Mouse (Mus musculus) spleen, postnatal 4 days (tissue): ENCODE measurements around the gene Cd99l2.
"Not testable (repeated sequence)": the region's sequence is repeated elsewhere in the genome, so short reads cannot be mapped to it uniquely, and the experiment has no call there.

Experiments used
- DNase-seq, 2 experiments: peaks; one replicate each; pipeline ENCODE4 v3.0.0; 2022; ENCODE audit warnings: low spot score in 2 of 2

Cd99l2 gene

DNA sequence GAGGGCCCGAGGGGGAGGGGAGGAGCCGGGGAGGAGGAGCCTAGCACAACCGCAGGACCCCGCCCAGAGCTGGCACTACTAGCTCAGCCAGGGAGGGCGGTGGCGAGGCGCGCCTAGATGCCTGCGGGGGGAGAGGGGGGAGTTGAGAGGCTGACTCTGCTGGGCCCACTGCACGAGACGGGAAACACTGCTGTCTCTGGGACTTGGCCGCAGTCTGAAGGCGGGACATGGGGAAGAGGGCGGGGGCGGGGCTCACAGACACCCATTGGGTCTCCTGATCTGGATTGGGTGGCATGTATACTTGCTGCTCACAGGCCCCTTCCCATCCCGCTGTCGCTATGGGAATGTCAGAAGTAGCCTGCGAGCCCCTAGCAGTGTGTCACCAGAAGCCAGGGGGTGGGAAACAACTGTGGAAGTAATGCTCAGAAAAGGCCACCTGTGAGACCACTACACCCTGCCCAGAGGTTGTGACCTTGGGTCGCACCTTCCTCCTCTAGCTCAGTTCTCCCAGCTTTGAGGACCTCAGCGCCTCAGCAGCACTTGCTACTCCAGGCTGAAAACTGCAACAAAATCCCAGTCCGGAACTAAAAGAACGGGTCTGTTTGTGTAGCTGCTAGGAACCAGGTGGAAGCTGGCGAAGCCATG lies at the start of gene Cd99l2:
Cd99l2 (minus strand) TSS at position 216 of the 645 bp plus-strand sequence.
- peak; percentile 85 to 89 for DNase-seq

GRCm38 (mm10) chrX:71540821-71541510 lies 48.3 kb upstream of the Cd99l2 start:
- no peak for DNase-seq

- no peak for DNase-seq
These were observed 45.1 kb upstream of the Cd99l2 start for GRCm38 (mm10) chrX:71537791-71538190.

GRCm38 (mm10) chrX:71534102-71534501 lies 41.5 kb upstream of the Cd99l2 start:
- no peak for DNase-seq

- DNase-seq: peak in 1 of 2 experiments; percentile 23
These were observed 40.0 kb upstream of the Cd99l2 start for GRCm38 (mm10) chrX:71532635-71533034.

GRCm38 (mm10) chrX:71528646-71529045 lies 36.0 kb upstream of the Cd99l2 start:
- no peak for DNase-seq

DNA sequence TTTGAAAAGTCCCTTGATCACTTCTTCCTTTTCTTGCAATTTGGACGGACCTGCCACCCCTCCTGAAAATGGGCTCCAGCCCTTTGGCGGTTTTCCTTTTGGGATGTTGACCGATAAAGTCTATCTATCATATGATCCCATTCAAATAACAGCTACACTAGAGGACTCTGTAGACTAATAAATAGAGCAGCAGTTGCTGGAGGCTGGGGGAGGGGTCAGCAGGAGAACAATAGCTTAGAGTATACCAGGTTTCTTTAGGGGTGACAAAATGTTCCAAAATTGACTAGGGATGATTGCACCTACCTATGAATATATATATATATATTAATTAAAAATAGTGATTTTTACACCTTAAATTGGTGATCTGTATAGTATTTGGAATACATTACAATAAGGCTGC lies 35.5 kb upstream of the Cd99l2 start:
- no peak for DNase-seq

- no peak for DNase-seq
These were observed 34.8 kb upstream of the Cd99l2 start for GRCm38 (mm10) chrX:71527461-71527860.

GRCm38 (mm10) chrX:71525593-71526299 lies 33.1 kb upstream of the Cd99l2 start:
- no peak for DNase-seq

DNA sequence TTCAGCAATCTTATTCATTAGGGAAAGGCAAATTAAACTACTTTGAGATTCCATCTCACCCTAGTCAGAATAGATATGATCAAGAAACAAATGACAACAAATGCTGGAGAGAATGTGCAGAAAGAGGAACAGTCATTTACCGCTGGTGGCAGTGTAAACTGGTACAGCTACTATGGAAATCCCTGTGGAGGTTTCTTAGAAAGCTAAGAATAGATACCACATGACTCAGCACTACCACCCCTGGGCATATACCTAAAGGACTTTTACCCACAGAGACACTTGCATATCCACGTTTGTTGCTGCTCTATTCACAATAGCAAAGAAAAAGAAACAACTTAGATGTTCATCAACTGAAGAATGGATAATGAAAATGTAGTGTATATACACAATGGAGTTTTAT lies 31.7 kb upstream of the Cd99l2 start:
- no peak for DNase-seq

GRCm38 (mm10) chrX:71522889-71523288 lies 30.2 kb upstream of the Cd99l2 start:
- DNase-seq: no peak

DNA sequence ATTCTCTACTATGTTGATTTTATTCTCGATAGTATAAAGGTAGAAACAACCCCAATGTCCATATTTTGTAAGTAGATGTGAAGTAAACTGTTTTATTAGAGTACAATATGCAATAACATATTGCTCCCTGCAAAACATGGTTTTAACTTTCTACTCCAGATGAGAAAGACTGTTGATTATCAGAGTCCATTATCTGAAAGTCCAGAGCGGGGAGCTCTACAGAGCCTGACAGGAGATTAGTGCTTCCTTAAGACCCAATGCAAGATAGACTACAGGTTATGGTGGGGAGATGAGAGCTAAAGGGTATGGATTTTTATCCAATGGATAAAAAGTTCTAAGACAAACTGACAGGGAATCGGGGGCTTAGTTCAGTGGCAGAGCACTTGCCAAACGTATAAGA lies 26.6 kb upstream of the Cd99l2 start:
- no peak for DNase-seq

DNA sequence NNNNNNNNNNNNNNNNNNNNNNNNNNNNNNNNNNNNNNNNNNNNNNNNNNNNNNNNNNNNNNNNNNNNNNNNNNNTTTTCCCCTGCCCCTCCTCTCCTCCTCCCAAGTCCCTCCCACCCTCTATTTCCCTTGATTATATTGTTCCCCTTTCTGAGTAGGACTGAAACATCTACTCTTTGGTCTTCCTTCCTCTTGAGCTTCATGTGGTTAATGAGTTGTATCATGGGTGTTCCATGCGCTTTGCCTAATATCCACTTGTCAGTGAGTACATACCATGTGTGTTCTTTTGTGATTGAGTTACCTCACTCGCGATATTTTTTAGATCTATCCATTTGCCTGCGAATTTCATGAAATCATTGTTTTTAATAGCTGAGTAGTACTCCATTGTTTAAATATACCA lies 13.9 kb upstream of the Cd99l2 start:
- DNase-seq: not testable (repeated sequence)

DNA sequence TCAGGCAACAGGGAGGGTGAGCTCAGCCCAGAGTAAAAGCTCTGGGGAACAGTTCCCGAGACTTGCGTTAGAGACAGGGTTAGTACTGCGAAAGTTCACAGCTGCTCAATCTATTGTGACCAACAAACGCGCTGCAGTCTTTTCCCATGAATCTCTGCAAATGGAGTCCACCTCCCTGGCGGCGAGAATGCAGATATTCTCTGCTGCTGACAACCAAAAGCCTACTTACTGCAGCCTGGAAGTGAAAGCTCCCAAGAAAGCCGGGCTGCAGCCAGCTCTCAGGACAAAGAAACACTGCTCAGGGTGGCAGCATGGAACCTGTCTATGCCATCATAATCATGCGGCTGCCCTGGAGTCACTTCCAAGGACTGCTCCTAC lies 619 bp upstream of the Cd99l2 start:
- no peak for DNase-seq

DNA sequence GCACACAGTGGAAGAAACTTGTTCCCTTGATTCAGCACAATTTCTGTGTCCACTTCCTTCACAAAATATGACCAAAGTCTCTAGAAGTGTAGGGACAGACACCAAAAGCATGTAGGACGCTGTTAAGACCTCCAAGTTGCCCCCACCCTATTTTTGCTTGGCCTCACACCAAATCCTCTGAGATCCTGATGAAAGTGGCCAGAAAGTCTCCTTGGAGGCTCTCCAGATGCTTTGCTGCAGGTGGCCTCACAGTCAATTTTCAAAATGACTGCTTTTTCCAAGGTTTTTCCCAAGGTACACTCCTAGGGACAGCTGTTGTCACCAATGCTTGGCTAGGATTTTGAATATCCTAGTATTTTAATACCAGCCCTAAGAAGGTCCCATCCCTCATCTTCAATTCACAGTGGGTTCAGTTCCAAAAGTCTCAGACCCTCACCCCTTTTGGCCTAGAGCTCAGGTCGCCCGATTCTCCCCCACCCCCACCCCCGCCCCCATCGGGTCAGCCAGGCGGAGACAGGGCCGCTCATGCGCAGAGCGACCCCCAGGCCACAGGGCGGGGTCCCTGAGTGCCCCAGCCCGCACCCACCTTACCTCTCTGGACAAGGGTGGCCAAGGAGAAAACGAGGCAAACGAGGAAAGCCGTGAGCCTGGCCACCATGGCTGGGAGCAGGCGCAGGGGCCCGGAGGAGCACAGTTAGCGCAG lies 567 bp downstream of the Cd99l2 start:
- DNase-seq: no peak

- no peak for DNase-seq
These were observed 3.3 kb downstream of the Cd99l2 start for GRCm38 (mm10) chrX:71489353-71489752.

DNA sequence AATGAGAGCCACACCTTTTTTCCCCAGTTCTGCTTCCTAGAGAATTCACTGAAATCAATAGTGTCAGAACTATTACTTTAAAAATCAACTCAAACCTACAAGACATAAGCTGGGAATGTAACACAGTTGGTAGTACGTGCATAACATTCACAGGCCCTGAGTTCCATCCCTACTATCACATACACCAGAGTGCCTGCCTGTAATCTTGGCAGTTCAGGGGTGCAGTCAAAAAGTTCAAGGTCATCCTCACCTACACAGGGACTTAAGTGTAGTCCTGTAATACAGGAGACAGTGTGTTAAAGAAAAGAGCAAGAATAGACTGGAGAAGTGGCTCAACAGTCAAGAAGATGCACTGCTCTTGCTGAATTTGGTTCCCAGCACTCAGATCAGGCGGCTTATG lies 10.4 kb downstream of the Cd99l2 start:
- DNase-seq: no peak

DNA sequence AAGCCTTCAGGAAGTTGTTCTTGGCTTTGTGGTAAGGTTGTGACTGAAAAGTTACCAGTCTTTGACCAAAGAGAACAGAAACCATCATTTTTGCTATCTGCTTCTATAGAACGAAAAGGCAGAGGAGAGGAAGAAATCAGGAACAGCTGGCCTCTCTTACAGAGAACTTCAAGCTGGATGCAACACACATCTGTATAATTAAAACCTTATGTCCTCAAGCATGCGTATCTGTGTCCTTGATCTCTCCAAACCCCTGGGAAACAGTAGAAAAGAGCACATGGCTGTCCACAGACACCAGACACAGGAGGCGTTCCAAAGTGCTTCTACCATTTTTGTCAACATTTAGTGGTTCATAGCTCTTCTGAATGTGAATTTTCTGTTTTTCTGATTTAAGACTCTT lies 16.7 kb downstream of the Cd99l2 start:
- DNase-seq: no peak

DNA sequence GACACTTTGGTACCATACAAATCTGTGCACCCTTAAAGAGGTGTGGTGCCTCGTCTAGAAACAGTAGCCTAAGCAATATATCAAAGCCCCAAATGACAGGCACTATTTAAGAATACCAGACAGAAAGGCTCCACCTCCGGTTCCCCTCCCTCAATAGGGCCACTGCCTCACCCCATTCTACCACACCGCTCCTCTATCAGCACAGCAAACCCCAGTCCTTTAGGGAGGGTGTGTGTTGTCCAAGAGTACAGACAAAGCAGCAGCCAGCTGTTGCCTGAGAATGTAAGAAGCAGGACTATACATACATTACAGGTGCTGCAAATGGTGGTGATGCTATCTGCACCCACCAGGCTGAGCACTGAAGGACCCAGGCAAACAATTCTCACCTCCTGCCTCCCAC lies 17.2 kb downstream of the Cd99l2 start:
- no peak for DNase-seq

- DNase-seq: no peak
These were observed 17.6 kb downstream of the Cd99l2 start for GRCm38 (mm10) chrX:71475084-71475483.

DNA sequence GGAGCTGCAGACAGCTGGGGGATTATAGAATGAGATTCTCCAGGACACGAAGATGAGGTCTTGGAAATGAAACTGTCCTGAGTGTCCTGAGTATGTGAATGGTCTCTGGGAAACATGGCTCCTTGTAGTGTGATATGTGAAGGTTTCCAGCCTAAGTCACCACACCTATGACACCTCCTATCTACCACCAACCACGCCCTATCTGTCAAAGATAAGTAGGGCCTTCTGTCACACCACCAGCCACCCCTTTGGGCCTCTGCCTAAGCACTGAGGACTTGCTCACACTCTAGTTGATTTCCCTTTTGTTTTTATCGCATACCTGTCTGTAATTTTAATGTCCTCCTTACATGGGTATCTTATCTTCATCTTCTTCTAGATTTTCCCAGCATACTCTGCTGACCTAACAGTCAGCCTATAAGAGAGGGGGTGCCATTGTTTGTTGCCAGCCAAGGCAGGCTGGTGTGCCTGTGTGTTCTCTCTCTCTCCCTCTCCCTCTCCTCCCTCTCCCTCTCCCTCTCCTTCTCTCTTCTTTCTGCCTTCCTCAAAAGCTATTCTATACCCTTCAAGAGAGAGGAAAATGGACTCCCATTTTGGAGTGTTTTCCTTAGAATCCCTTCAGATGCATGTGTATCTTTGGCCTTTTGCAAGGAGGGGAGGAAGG lies 18.2 kb downstream of the Cd99l2 start:
- DNase-seq: peak in 1 of 2 experiments; percentile 33
